Mouse (Mus musculus): ENCODE results near the gene Lpxn.

Gene Lpxn

DNA sequence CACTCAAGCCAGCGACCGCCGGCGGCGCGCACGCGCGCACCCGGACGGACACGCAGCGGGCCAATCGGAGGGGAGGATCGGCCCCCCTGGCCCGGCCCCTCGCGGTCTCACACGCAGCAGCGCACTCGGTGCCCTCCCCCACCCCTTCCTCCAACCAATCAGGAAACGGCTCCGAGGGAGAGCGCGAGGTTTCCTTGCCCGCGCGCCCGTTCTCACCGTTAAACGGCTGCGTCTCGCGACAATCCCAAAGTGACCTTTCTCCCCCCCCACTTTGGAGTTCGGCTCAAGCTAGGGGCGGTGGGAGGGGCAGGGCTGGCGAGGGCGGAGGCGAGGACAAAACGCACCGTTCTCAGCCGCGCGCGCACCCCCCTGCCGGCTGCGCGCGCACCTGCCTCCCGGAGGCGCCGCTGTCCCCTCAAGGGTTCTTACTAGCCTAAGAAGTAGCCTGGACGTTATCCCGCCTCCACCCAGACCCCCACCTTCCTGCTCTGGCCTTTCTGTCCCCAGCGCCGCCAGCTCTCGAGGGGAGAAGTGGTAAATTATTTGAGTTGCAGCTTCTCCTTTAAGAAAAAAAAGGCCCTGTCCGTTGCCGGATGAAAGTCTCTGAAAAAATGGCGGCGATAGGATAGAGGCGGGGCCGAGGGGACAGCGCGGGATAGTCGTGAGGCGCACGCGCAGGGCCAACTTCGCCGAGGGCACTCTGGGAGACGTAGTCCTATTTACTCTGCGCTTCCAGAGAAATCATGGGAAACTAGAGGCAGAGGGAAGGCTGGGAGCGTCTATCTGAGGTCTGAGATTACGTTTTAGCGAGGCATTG is at the start of gene Lpxn, which contains the start of gene Zfp91:
Gene Lpxn, plus strand, starts transcription at position 683 of the 817 bp plus-strand sequence.
Gene Zfp91, minus strand, starts transcription at position 616 of the 817 bp plus-strand sequence.
- DNase-seq: peak; percentile 95

DNA sequence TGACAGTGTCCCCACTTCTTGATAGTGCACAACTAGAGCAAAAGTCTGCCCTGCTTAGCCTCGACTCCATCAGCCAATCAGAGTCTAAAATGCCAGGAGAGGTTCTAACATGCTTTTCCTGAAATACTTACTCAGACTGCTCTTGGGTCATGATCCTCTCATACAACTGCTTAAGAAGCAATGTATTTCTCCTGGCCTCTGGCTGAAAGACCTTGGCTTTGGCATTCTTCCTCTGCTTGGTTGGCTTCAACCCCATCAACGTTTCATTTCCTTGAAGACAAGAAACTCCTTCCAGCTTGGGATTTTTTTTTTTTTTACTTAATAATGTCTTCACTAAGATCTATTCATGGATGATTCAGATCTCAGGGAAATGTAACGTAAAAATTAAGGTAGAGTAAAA is 39.7 kb upstream of the Lpxn start:
- DNase-seq: no peak

DNA sequence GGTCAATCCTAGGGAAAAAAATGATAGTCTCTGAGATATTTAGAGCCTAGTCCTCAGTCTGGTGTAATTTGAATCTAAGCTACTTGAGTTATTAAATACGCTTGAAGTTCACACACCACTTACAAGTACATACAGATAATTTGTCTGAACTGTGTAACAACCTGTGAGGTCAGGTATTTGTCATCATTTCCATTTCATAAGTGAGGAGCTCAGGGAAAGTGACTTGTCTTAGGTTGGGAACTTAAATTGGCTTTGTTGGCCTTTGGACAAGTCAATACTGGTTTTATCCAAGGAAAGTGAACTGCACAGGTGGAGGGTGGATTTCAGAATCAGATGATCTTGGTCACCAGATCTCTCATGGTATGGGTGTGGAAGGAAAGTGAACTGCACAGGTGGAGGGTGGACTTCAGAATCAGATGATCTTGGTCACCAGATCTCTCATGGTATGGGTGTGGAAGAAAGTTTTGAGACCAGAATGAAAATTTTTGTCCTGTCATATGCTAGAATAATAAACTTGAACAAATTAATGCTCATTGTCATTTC is 37.0 kb upstream of the Lpxn start:
- no peak for DNase-seq

DNA sequence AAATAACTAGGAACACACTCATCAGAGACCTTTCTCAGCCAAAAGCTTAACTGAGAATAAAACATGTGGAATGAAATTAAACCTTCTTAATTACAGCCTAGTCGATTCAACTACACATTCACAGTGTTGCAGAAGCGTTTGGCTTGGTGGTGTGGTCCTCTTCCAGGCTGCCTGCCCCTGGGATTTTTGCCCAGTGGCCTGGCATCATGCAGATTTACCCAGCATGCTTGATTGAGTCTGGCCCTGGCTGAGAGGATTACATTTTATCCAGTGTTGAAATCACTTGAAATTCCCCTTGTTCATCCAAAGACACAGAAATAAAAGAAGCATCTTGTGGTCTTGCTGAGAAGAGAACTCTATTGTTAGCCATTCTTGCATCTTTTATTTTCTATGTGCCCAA is 36.3 kb upstream of the Lpxn start:
- peak; percentile 39 for DNase-seq

GRCm38 (mm10) chr19:12762212-12763130 is 33.5 kb upstream of the Lpxn start:
- DNase-seq: no peak

GRCm38 (mm10) chr19:12765308-12765707 is 30.7 kb upstream of the Lpxn start, which contains the start of gene Cntf:
Gene Cntf (minus strand): TSS chr19:12765632.
- no peak for DNase-seq

- no peak for DNase-seq
These were observed 25.1 kb upstream of the Lpxn start for GRCm38 (mm10) chr19:12770888-12771287.

DNA sequence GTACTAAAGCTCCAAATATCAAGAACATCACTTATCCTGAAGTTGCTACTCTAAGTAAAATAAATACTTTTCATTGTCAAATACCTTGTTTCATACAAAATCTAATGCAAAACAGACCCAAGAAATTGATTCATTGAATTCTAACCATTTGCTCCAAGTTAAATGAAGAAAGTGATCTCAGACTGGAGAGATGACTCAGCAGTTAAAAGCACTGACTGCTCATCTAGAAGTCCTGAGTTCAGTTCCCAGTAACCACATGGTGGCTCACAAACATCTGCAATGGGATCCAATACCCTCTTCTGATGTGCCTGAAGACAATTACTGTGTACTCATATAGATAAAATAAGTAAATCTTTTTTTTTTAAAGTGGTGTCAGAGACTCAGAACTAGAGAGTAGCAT is 15.6 kb upstream of the Lpxn start:
- no peak for DNase-seq

DNA sequence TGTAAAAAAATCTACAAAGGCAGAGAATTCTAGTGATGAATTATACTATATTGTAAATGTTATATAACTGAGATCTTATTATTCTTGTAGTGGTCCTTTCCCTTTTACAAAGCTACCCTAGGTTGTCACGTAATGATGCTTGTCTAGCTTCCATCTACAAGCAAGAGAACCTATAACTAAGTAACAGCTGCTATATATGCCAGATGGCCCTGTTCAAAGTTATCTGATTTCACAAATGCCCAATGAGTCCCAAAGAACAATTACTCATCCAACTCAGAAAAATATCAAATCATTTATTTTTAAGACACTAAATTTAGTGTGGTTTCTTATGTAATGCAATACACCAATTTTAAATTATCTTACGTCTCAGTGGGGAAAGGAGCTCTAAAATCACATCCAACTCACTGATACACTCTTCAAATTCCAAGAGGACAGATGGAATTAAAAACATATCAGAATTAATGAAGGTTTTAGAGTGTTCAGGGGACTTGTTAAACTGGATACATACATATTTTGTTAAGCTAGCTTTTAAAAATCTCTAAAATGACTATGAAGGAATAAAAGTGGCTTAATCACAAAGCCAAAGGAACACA is 9.1 kb upstream of the Lpxn start:
- no peak for DNase-seq

DNA sequence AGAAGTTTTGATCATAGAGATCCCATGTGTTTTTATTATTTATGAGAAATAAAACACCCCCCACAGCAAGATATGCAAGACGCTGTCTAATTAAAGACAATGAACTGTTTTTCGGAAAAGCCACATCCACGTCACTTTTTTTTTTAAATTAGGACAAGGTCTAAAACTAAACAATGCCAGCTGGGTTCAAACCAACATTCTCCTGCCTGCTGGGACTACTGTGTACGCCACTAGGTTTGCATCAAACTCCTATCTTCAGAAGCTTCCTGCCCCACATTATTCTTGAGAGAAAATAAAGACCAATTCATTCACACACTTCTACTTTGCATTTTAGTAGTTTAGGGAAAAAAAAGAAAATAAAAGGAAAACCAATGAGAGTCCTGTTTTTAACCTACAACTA is 8.3 kb upstream of the Lpxn start:
- DNase-seq: no peak

DNA sequence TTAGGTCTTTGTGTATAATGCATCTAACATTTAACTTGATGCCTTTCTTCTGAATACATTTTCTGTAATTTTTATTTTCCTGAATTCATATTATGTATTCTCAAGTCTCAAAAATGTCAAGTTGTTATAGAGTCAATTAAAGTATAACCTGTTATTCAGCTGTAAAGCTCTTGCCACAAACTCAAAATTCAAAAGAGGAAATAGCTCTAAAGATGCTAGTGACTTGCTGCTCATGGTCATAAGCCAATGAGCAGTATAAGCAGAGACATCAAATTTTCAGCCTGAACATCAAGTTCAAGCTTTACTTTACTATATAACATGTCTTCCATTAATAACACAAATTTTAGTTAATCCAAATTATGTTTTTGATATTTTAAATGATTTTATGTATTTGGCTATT is 3.6 kb upstream of the Lpxn start:
- DNase-seq: no peak

- peak; percentile 95 for DNase-seq
These were observed 1.6 kb upstream of the Lpxn start for GRCm38 (mm10) chr19:12794056-12795044.

GRCm38 (mm10) chr19:12795110-12795509 is 883 bp upstream of the Lpxn start:
- DNase-seq: no peak

GRCm38 (mm10) chr19:12796328-12796931 is 437 bp downstream of the Lpxn start:
- DNase-seq: no peak

- no peak for DNase-seq
These were observed 1.1 kb downstream of the Lpxn start for GRCm38 (mm10) chr19:12797071-12797470.

DNA sequence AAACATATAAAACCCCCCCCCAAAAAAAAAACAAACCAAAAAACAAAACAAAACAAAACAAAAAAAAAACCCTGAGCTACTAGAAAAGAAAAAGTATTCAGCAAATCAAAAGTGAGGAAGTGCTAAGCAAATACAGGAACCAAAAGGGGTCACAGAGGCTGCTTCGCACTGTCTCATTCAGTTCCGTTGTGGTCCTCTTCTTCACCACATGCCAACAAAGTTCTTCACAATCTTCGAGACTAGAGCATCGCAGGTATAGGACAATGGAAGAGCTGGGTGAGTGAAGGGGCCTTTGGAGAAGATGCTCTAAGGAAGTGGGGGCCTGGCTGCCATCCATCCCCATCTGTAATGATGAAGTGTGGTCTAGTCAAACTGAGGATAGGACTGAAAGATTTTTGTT is 2.4 kb downstream of the Lpxn start:
- no peak for DNase-seq

- no peak for DNase-seq
These were observed 3.1 kb downstream of the Lpxn start for GRCm38 (mm10) chr19:12799081-12799480.

DNA sequence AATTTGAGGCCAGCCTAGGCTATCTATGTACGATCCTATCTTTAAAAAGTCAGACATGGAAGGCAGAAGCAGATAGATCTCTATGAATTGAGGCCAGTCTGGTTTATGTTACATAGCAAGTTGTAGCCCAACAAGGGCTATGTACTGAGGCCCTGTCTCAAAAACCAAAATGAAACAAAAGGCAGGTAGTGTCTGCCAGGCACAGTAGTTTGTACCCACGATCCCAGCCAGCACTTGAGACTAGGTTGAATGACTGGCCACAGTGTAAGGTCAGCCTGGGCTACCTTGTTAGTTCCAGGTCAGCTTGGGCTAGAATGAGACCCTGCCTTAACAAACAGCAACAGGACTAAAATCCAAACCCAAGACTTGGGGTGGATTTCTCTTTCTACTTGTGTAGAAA is 4.6 kb downstream of the Lpxn start:
- no peak for DNase-seq

DNA sequence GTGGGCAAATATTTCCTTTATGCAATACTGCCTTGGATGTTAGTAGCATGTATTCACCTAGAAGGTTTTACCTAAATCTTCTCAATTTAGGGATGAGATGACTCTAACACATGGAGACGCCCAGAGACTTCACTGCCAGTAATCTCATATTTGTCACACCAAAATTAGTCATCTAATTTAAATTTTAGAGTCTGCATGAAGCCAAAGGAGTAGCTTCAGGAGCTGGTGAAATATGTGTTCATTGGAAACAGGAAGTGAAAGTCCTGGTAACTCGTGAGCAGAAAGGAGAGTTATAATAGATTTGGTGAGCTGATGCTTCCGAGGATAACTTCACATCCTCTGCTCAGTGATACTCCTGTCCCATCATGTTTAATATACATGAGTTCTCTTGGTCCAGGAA is 5.1 kb downstream of the Lpxn start:
- no peak for DNase-seq

GRCm38 (mm10) chr19:12802830-12803229 is 6.8 kb downstream of the Lpxn start:
- DNase-seq: no peak

DNA sequence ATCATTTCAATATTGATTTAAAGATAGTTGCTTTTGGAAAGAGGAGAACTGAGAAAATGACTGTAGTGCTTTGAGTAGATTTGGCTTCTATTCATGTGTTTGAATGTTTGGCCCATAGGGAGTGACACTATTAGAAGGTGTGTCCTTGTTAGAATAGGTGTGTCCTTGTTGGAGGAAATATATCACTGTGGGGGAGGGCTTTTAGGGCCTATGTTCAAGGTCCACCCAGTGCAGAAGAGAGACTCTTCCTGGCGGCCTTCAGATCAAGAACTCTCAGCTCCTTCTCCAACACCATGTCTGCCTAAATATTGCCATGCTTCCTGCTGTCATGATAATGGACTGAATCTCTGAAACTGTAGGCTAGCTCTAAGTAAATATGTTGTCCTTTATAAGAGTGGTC is 8.2 kb downstream of the Lpxn start:
- no peak for DNase-seq
